ENCODE assay signal across 23 mouse cellular contexts in the genomic region with DNA sequence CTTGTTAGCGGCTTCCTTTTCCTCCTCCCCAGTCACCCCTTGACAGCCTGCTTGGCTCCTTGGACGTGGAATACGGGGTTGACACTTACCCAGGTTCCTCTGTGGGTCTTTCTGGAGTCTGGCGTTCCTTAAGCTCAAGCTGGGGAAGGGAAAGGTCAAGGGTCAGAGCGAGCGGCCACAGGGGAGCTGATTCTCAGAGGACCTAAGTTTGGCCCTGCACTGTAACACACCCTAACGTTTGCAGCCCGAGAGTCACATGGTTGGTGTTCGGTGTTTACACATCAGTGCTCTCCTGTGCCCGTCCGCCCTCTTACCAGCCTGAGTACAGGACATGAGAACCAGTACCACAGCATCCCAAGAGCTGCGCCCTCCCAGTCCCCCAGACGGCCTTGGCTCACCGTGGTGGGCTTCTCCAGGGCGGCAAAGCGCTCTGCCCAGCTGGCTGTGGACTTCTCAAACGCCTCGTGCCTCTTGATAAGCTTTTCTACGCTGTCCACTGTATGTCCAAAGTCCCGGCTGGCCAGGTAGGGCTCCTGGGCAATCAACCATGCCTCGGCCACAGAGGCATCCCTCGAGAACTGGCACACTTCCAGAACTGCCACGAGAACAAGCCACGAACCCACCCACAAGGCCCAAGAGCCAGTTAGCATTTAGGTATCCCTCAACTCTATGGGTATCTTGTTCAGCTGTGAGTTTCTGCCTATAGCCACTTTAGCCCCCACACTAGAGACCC.
DNase-seq lines count a peak whose midpoint lies in the region; ATAC-seq and TF ChIP-seq lines count a peak whose summit lies in the region.
"Had no signal": no experiment of that assay in that cellular context is flagged by ENCODE, and none has a peak within 500 bp of the region (broad histone marks: within the 10 kb centered on the region; RNA-seq: fewer than 3 reads in every experiment).

No protein-coding gene starts in this region.

- ATAC-seq in intestine, embryonic 16.5 days, result peak; percentile 34
- peak; percentile 31 for ATAC-seq in kidney, postnatal 0 days (replicated peaks; ENCODE audit: low FRiP score, low read depth)
- ATAC-seq in stomach, embryonic 16.5 days (ENCODE audit: insufficient read depth, low FRiP score), result no peak
- ATAC-seq: forebrain, embryonic 15.5 days; midbrain, embryonic 13.5 days had no signal

- no peaks in the 10 kb centered on the region for H3K36me3 ChIP-seq in intestine, embryonic 16.5 days (ENCODE audit: control insufficient read depth, insufficient read depth, low read length)
- no peaks in the 10 kb centered on the region for H3K36me3 ChIP-seq in kidney, postnatal 0 days (ENCODE audit: insufficient read depth, low read length)
- H3K36me3 ChIP-seq in stomach, embryonic 16.5 days (ENCODE audit: control insufficient read depth, insufficient read depth, low read length), result no peaks in the 10 kb centered on the region
- H3K36me3 ChIP-seq: embryonic facial prominence, embryonic 10.5 days; forebrain, embryonic 15.5 days; limb, embryonic 15.5 days; lung, embryonic 15.5 days; midbrain, embryonic 13.5 days had no signal

- WGBS in cerebellum, adult 2 months, result 57% methylated on average over 24 of the region's 24 CpGs
- 68% methylated on average over 24 of the region's 24 CpGs for WGBS in intestine, embryonic 16.5 days
- 60% methylated on average over 24 of the region's 24 CpGs for WGBS in kidney, postnatal 0 days
- 71% methylated on average over 24 of the region's 24 CpGs for WGBS in stomach, embryonic 16.5 days

- no peak for TF ChIP-seq POLR2A in cerebellum, adult 2 months (IDR thresholded peaks at IDR 0.05; ENCODE audit: borderline replicate concordance, insufficient read depth, low read length)

- no peak for TF ChIP-seq CTCF in cerebellum, adult 2 months (IDR thresholded peaks at IDR 0.05; ENCODE audit: borderline replicate concordance, insufficient read depth, low read depth, low read length)
- TF ChIP-seq CTCF in kidney, postnatal 0 days (IDR thresholded peaks at IDR 0.05; ENCODE audit: low read depth), result no peak

- peaks cover 35% of the 10 kb centered on the region for H3K4me1 ChIP-seq in cerebellum, adult 2 months (ENCODE audit: control insufficient read depth, insufficient read depth, low read length)
- H3K4me1 ChIP-seq in intestine, embryonic 16.5 days (ENCODE audit: control insufficient read depth, insufficient read depth, low read length), result peaks cover 17% of the 10 kb centered on the region
- H3K4me1 ChIP-seq in kidney, postnatal 0 days (replicated peaks; ENCODE audit: insufficient read depth, low read length), result 0 out of 2 replicates have a peak, but pooled peaks cover 8% of the 10 kb centered on the region
- peaks cover 22% of the 10 kb centered on the region for H3K4me1 ChIP-seq in stomach, embryonic 16.5 days (ENCODE audit: control insufficient read depth, insufficient read depth, low read length)

- no peak for DNase-seq in cerebellum, adult 2 months
- DNase-seq in cerebellum, postnatal 14 days, result no peak
- DNase-seq in kidney, postnatal 0 days (ENCODE audit: low spot score), result no peak
- DNase-seq in frontal cortex, adult 2 months (ENCODE audit: extremely low spot score in 1 of 2, low spot score in 1 of 2), result no peak
- no peak for DNase-seq in adrenal gland, postnatal 14 days
- DNase-seq: adrenal gland, postnatal 25 days; gastrocnemius, postnatal 36 days; layer of hippocampus, adult 9-11 months; left cerebral cortex, postnatal 4 days; lung, postnatal 36 days; right cerebral cortex, postnatal 14 days; thymus, postnatal 36 days had no signal

- H3K27ac ChIP-seq in cerebellum, adult 2 months (ENCODE audit: insufficient read depth, low read length), result peak overlapping the region; percentile 22; the same call in 1 of the 2 replicates
- H3K27ac ChIP-seq in intestine, embryonic 16.5 days (ENCODE audit: low read length), result no peak overlapping the region
- H3K27ac ChIP-seq in kidney, postnatal 0 days, result no peak overlapping the region
- H3K27ac ChIP-seq in stomach, embryonic 16.5 days (ENCODE audit: low read length), result no peak overlapping the region
- H3K27ac ChIP-seq: embryonic facial prominence, embryonic 10.5 days; forebrain, embryonic 15.5 days; hindbrain, embryonic 15.5 days; left cerebral cortex, adult 2 months; limb, embryonic 15.5 days; liver, embryonic 15.5 days; lung, embryonic 15.5 days; midbrain, embryonic 13.5 days had no signal

- no peaks in the 10 kb centered on the region for H3K9me3 ChIP-seq in intestine, embryonic 16.5 days (ENCODE audit: control insufficient read depth, low read length)
- no peaks in the 10 kb centered on the region for H3K9me3 ChIP-seq in kidney, postnatal 0 days (replicated peaks; ENCODE audit: low read length)
- no peaks in the 10 kb centered on the region for H3K9me3 ChIP-seq in stomach, embryonic 16.5 days (replicated peaks; ENCODE audit: control insufficient read depth, low read length)
- H3K9me3 ChIP-seq: embryonic facial prominence, embryonic 10.5 days; forebrain, embryonic 15.5 days; hindbrain, embryonic 15.5 days; limb, embryonic 15.5 days; liver, embryonic 15.5 days; lung, embryonic 15.5 days; megakaryocyte, embryonic 14.5 days; midbrain, embryonic 13.5 days had no signal

- H3K4me3 ChIP-seq in cerebellum, adult 2 months (replicated peaks; ENCODE audit: insufficient read depth, low read depth, low read length), result no peak overlapping the region
- H3K4me3 ChIP-seq in intestine, embryonic 16.5 days (ENCODE audit: low read length), result no peak overlapping the region
- H3K4me3 ChIP-seq in kidney, postnatal 0 days (replicated peaks; ENCODE audit: low read depth, low read length), result no peak overlapping the region
- no peak overlapping the region for H3K4me3 ChIP-seq in stomach, embryonic 16.5 days (replicated peaks; ENCODE audit: low read length)
- H3K4me3 ChIP-seq: embryonic facial prominence, embryonic 10.5 days; forebrain, embryonic 15.5 days; hindbrain, embryonic 15.5 days; left cerebral cortex, adult 2 months; limb, embryonic 15.5 days; liver, embryonic 15.5 days; lung, embryonic 15.5 days; megakaryocyte, embryonic 14.5 days; midbrain, embryonic 13.5 days had no signal

- no peak overlapping the region for H3K9ac ChIP-seq in intestine, embryonic 16.5 days (ENCODE audit: low read depth, low read length)
- no peak overlapping the region for H3K9ac ChIP-seq in kidney, postnatal 0 days (ENCODE audit: low read depth, low read length)
- 0 out of 2 replicates have a peak overlapping the region, but pooled peaks have one; percentile 14 for H3K9ac ChIP-seq in stomach, embryonic 16.5 days (ENCODE audit: low read length)
- H3K9ac ChIP-seq: forebrain, embryonic 15.5 days; hindbrain, embryonic 15.5 days; limb, embryonic 15.5 days; liver, embryonic 15.5 days; lung, embryonic 15.5 days; midbrain, embryonic 13.5 days had no signal

- no peak overlapping the region for H3K4me2 ChIP-seq in intestine, embryonic 16.5 days (ENCODE audit: low read depth, low read length)
- H3K4me2 ChIP-seq in kidney, postnatal 0 days (ENCODE audit: low read length), result no peak overlapping the region
- H3K4me2 ChIP-seq in stomach, embryonic 16.5 days (ENCODE audit: low read depth, low read length), result no peak overlapping the region
- H3K4me2 ChIP-seq: forebrain, embryonic 15.5 days; hindbrain, embryonic 15.5 days; limb, embryonic 15.5 days; liver, embryonic 15.5 days; lung, embryonic 15.5 days; midbrain, embryonic 13.5 days had no signal

- no peaks in the 10 kb centered on the region for H3K27me3 ChIP-seq in cerebellum, adult 2 months (ENCODE audit: control insufficient read depth, insufficient read depth, low read length)
- H3K27me3 ChIP-seq in intestine, embryonic 16.5 days (replicated peaks; ENCODE audit: control insufficient read depth, insufficient read depth, low read length), result no peaks in the 10 kb centered on the region
- no peaks in the 10 kb centered on the region for H3K27me3 ChIP-seq in kidney, postnatal 0 days (ENCODE audit: insufficient read depth, low read length)
- no peaks in the 10 kb centered on the region for H3K27me3 ChIP-seq in stomach, embryonic 16.5 days (ENCODE audit: control insufficient read depth, insufficient read depth, low read length)
- H3K27me3 ChIP-seq: forebrain, embryonic 15.5 days; limb, embryonic 15.5 days; liver, embryonic 15.5 days; lung, embryonic 15.5 days; midbrain, embryonic 13.5 days had no signal
